Mouse (Mus musculus) embryo, embryonic 11.5 days (tissue): ENCODE data around the gene Mgat3.

ENCODE experiments used
- DNase-seq: peaks from one replicate; pipeline ENCODE4 v3.0.0-alpha.2; 2012; ENCODE audit warnings: low read depth, low spot score

The Mgat3 gene

GRCm38 (mm10) chr15:80225208-80225607, 51.7 kb downstream of the Mgat3 start:
- DNase-seq, result peak; percentile 55

- DNase-seq, result peak; percentile 45
These were observed 52.3 kb downstream of the Mgat3 start for GRCm38 (mm10) chr15:80225796-80226195.

DNA sequence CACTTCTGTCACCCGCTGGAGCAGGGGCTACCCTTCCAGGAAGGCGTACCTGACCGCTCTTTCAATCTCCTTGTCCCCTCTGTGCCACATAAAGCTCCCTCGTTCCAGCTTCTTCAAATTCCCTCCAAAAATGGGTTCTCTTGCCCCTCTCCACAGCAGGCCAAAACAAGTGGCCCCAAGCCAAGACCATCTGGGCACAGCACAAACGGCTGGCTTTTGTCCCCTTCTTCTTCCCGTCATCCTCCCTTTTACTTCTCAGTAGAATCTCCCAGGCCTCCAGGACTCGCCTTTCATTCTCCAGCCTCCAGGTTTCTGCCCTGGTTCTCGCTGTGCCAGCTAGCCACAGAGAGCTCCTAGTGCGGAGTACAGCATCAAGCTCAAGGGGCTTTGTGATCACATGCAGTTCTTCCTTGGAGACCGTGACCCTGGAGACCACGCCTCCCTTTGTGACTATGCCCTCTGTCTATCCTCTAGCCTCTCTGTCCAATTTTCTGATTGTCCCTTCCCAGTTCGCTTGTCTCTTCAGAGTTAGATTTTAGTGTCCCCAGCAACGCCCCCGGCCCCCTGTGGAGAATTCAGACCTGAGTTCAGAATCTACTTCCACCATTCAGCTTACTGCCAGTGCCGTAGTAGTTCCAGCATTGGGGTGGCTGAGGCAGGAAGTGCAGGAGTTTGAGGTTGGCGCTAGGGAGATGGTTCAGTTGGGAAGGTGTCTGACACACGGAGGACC, 54.7 kb downstream of the Mgat3 start:
- DNase-seq, result no peak

DNA sequence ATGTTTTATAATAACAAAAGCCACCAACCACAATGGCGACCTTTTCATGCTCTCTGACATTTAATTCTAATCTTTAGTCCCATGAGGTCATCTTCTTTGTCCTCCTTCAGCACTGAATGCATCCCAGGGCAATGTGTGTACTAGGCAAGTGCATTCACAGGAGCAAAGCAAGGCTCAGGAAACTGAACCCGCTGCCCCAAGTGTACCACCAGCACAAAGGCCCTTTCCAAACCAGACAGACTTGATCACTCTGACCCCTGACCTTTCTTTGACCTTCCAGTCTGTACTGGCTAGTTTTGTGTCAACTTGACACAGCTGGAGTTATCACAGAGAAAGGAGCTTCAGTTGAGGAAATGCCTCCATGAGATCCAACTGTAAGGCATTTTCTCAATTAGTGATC, 58.8 kb downstream of the Mgat3 start:
- DNase-seq, result no peak

DNA sequence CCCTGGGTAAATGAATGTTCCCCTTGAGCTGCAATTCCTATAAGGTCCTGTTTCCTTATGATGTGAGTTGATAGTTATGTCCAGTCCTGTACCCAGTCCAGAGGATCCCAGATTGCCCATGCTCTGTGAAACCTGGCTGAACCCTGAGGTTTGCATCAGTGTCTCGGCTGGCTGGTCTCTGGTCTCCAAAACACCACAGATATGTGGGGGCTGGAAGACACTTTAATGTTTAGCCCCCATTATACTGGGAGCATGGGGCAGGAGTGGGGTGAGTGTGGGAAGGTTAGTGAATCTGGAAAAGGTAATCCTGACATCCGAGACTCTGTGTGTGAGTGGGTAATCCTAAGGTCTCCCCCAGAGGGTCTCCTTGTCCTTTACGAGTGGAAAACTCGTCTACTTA, 59.5 kb downstream of the Mgat3 start:
- no peak for DNase-seq

- peak; percentile 96 for DNase-seq
These were observed 60.4 kb downstream of the Mgat3 start, which contains the start of gene Mief1 for GRCm38 (mm10) chr15:80233733-80234509. Gene Mief1, plus strand, starts transcription at chr15:80234018.

- DNase-seq, result no peak
These were observed 62.0 kb downstream of the Mgat3 start, which contains the start of gene AC140267.1 for GRCm38 (mm10) chr15:80235535-80235934. Gene AC140267.1, plus strand, starts transcription at chr15:80235835.

GRCm38 (mm10) chr15:80248135-80248534, 74.6 kb downstream of the Mgat3 start:
- no peak for DNase-seq

DNA sequence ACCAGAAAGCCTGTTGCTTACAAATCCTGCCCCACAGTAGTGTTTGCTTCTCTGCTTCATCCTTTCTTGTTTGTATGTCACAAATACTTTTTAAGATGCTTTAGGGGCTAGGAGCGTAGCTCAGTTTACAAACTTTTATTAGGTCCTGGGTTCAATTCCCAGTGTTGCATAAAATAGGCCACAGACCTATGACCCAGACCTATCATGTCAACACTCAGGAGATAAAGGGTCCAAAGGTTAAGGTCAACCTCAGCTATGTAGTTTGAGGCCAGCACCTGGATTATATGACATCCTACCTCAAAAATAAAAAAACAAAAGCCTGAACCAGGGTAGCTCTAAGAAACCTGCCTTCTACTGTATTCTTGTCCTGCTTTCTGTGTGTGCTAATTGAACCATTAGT, 75.1 kb downstream of the Mgat3 start:
- no peak for DNase-seq

DNA sequence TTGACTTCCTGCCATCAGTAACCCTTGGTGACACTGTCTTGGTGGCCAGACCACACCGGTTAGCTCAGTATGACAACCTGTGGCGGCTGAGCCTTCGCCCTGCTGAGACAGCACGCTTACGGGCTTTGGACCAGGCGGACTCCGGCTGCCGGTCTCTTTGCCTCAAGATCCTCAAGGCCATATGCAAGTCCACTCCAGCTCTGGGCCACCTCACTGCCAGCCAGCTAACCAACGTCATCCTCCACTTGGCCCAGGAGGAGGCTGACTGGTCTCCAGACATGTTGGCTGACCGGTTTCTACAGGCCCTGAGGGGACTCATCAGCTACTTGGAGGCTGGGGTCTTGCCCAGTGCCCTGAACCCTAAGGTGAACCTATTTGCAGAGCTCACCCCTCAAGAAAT, 76.2 kb downstream of the Mgat3 start:
- DNase-seq, result no peak

- no peak for DNase-seq
These were observed 77.1 kb downstream of the Mgat3 start for GRCm38 (mm10) chr15:80250586-80250985.

DNA sequence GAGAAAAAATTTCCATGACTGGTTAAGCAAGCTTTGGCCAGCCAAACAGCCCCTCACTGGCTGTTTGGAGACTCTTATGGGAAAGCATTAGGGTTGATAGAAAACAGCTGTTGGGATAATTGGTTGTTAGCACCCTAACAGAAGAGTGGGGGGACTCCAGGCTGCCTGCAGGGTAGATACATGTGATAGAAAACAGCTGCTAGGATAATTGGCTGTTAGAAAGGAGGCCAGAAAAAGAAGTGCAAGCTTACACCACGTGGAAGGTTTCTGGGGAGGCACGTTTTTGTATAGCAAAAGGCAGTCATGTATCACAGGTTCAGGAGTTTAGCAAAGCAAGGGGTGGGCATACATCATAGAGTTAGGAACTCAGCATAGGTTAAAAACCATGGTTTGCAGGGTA, 80.0 kb downstream of the Mgat3 start:
- no peak for DNase-seq

- DNase-seq, result no peak
These were observed 80.7 kb downstream of the Mgat3 start for GRCm38 (mm10) chr15:80254207-80254606.

DNA sequence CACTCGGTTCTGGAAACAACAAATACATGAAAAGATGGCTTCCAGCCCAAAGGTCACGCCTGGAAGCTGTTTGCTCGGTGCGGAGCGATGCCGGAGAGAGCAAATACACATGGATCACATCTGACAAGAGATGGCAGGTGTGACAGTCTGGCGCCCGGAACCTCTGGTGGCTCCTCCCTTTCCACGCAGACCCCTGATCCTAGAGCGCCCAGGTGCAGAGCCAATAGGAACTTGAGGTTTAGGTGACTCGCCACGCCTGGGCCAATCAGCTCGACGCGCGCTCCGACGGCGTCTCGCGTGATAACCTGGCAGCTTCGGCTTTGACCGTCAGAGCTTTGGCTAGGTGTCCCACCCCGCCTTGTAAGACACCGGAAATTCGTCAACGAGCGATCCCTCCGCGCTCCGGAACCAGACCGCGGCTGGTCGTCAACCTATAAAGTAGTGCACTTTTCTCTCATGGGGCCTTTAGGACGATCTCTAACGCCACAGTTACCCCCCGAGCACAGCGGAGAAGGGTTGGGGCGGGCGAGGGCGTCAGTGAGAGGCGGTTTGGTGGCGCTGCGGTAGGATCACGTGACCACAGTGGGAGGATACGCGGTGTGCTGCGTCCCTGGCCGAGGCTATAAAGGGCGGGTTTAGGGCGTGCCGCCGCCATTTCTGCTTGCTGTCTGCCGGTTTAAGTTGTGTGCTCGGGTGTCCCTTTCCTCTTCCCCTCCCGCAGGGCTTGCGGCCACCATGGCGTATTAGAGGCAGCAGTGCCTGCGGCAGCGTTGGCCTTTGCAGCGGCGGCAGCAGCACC, 81.5 kb downstream of the Mgat3 start, which contains the start of gene Atf4:
TSS of gene Atf4 (plus strand) at position 338 of the 799 bp plus-strand sequence.
- peak; percentile 98 for DNase-seq

DNA sequence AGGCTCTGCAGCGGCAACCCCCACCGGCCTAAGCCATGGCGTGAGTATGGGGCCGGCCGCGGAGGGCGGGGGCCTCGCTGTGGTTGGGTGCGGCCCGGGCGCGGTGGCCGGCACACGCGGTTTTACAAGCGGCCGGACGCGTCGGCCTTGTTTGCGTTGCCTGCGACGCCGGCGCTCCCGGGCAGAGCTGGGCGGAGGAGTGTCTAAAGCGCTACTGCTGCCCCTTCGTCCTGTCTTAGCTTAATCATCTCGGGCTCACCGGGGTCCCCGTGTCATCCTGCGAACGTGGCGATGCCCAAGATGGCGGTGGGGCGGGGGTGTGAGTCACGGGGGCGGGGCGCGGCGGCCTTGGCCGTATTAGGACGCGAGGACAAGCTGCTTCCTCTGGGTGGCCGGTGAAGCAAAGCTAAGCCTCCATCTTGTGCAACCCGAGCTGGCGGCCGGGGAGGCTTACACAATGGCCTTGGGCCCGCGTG, 82.2 kb downstream of the Mgat3 start:
- peak; percentile 64 for DNase-seq

DNA sequence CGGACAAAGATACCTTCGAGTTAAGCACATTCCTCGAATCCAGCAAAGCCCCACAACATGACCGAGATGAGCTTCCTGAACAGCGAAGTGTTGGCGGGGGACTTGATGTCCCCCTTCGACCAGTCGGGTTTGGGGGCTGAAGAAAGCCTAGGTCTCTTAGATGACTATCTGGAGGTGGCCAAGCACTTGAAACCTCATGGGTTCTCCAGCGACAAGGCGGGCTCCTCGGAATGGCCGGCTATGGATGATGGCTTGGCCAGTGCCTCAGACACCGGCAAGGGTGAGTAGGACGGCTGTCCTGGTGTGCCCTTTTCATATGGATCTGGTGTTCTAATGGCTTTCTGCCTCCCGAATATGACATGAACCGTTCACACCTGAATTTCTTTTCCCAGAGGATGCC, 82.7 kb downstream of the Mgat3 start:
- DNase-seq, result no peak

DNA sequence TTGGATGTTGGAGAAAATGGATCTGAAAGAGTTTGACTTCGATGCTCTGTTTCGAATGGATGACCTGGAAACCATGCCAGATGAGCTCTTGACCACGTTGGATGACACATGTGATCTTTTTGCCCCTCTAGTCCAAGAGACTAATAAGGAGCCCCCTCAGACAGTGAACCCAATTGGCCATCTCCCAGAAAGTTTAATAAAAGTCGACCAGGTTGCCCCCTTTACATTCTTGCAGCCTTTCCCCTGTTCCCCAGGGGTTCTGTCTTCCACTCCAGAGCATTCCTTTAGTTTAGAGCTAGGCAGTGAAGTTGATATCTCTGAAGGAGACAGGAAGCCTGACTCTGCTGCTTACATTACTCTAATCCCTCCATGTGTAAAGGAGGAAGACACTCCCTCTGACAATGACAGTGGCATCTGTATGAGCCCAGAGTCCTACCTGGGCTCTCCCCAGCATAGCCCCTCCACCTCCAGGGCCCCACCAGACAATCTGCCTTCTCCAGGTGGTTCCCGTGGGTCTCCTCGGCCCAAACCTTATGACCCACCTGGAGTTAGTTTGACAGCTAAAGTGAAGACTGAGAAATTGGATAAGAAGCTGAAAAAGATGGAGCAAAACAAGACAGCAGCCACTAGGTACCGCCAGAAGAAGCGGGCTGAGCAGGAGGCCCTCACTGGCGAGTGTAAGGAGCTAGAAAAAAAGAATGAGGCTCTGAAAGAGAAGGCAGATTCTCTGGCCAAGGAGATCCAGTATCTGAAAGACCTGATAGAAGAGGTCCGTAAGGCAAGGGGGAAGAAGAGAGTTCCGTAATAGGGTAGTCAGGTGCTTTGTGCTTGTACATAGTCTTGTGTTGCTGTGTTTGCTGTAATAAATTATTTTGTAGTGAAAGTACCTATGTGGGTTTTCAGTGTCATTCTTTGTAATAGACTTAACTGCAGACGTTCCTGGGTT, 83.4 kb downstream of the Mgat3 start:
- DNase-seq, result no peak

- no peak for DNase-seq
These were observed 84.2 kb downstream of the Mgat3 start for GRCm38 (mm10) chr15:80257602-80258239.

- no peak for DNase-seq
These were observed 85.0 kb downstream of the Mgat3 start for GRCm38 (mm10) chr15:80258240-80259170.
